Mouse (Mus musculus) CD4-positive helper T cell, adult 2 months (primary cell): Measurements from ENCODE around the gene Pias1.
"Not testable (repeated sequence)": the region's sequence is repeated elsewhere in the genome, so short reads cannot be mapped to it uniquely, and the experiment has no call there.

ENCODE experiments used
- DNase-seq: peaks from one replicate; pipeline ENCODE4 v3.0.0-alpha.2; 2012; ENCODE audit warnings: low read depth, missing footprints, low spot score

Pias1 gene

GRCm38 (mm10) chr9:62944063-62944462 is 43.7 kb downstream of the Pias1 start:
- no peak for DNase-seq

DNA sequence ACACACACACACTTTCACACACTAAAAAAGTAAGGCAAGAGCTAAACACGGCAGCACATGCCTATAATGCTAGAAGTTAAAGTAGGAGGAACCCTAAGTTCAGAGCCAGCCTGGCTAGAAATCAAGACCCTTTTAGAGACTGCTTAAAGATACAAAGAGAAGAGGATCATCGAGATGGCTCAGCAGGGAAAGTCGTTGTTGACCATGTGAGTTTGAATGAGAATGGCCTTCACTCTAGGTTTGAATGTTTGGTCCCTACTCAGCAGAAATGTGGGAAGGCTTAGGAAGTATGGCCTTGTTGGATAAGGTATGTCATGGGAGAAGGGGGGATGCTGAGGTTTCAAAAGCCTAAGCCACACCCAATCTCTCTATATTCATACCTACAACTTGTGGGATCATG is 46.8 kb downstream of the Pias1 start:
- no peak for DNase-seq

- DNase-seq = no peak
These were observed 51.9 kb downstream of the Pias1 start for GRCm38 (mm10) chr9:62935854-62936253.

GRCm38 (mm10) chr9:62934700-62935400 is 52.9 kb downstream of the Pias1 start:
- no peak for DNase-seq

DNA sequence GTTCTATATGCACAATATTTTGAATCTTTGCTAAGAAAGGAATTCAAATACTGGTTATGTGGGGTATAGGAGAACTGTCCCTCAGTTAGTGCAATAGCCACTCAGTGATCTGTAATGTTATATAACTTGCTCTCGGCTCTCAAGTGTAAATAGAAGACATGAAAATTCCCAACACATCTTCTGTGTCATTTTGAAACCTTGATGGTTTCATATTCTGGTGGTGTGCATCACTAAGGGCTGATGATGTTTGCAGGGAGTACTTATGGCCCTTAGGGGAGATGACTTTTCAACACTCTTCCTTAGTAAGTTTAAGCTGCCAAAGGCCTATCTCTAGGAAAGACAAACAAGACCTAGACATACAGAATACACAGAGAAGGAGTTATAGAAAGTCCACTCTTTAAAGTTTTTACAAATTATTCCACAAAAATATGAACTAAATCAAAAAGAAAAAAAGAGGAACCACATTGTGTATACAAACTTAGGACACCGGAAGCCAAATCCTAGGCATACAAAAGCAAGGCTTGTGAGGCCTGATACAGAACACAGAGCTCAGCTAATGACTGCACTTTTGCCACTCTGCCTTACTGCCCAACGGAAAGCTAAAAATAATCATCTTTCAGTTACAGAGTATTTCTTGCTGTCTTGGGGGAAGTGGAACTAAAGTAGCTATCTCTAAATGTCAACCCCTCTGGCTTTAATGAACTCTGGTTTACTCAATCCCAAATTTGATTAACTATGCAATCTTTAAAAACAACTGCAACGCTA is 55.0 kb downstream of the Pias1 start:
- no peak for DNase-seq

GRCm38 (mm10) chr9:62924886-62925610 is 62.7 kb downstream of the Pias1 start:
- DNase-seq = no peak

DNA sequence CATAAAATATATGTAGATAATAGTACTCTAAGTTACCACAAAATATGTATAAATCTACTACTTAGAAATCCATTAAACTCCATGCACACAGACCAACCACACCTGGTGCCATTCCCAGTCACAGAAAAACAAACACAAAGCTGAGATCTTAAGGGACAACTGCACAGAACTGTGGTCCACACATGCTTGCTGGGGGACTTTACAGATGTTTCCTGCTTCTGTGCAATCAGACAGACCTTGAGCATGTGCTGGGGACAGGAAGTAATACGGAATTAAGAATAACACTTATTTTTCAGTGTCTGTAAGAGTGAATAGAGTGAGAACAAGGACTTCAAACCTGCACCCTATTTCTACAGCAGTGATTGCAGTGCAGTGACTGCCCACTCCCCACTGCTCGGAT is 66.8 kb downstream of the Pias1 start:
- no peak for DNase-seq

- no peak for DNase-seq
These were observed 70.7 kb downstream of the Pias1 start for GRCm38 (mm10) chr9:62917059-62917458.

GRCm38 (mm10) chr9:62913390-62914069 is 74.2 kb downstream of the Pias1 start:
- no peak for DNase-seq

- no peak for DNase-seq
These were observed 82.7 kb downstream of the Pias1 start for GRCm38 (mm10) chr9:62905039-62905438.

- DNase-seq = no peak
These were observed 83.9 kb downstream of the Pias1 start for GRCm38 (mm10) chr9:62903841-62904240.

GRCm38 (mm10) chr9:62901736-62902135 is 86.0 kb downstream of the Pias1 start:
- DNase-seq = no peak

DNA sequence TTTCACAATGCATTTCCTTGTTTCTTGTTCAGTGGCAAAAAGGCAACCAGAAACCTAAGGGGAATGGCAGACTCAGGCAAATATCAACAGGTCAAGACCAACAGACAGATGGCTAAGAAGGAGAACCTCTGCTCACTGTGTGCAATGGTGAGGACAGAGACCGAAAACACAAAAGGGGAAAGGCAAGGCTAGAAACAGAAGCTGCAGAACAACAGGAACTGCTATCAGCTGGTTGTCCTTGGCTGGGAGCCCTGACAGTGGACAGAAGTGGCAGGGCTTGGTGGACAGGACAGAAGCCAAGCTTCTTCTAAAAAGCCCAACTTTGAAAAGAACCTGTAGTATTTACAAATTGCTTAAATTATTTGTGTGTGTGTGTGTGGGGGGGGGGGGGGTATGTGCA is 93.2 kb downstream of the Pias1 start:
- DNase-seq = no peak

DNA sequence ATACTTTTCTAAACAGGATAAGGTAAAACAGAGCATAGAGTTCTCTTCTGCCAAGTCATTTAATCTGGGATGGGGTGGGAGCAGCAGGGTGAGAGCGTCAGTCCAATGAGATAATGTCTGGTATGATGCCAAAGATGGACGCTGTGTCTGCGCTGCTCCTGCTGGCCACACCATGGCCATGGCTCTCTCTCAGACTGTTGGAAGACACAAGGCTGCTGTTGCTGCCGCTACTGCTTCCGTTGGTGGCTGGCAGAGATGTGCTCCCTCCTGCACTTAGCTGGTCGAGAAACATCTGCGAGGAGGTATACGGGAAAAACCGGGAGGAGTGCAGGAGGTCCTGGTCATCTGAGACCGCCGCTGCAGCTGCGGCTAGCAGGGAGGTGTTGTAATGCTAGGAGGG is 105.9 kb downstream of the Pias1 start:
- DNase-seq = no peak

GRCm38 (mm10) chr9:62877825-62878224 is 109.9 kb downstream of the Pias1 start:
- DNase-seq = no peak

DNA sequence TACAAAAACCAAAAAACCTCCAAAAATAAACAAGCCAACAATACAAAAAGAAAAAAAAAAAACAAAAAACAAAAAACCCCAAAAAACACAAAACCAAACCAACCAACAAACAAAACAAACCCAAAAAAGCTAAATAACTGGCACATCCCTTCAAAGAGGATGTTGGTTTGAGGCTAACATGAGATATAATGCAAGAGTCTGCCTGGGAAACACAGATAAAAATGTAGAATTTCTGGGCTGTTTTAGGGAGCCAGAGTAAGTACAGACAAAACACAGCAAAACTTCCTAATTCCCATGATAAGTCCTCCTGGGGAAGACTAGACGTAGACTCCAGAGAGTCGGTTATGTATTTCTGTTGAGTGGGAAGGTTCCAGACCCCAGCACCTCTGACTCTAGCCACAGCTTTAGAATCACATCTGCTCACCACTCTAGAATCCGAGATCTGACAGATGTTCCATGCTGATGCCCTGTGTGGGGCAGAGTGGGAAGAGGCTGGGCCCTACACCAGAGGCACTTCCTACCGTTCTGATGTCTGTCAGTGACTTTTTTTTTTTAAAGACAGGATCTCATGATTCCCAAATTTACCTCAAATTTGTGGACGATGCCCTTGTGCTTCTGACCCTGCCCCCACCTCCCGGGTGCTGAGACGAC is 110.6 kb downstream of the Pias1 start:
- DNase-seq = no peak

DNA sequence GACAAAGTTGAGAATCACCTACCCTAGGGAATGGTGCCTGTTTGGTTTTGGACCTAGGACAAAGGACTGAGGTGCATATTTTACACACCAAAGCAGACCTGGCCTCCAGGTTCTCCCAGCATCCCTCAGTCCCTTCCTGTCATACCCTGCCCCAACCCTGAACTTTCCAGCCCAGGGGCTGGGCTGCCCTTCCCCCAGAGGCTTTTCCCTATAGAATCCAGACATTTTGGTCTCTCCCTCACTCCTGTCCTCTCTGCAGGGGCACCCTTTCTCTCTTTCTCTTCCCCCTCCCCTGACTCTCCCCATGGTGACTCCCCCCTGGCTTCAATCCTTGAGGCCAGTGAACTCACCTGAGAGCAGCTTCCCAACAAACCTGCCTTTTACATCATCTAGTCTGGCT is 117.0 kb downstream of the Pias1 start:
- no peak for DNase-seq

DNA sequence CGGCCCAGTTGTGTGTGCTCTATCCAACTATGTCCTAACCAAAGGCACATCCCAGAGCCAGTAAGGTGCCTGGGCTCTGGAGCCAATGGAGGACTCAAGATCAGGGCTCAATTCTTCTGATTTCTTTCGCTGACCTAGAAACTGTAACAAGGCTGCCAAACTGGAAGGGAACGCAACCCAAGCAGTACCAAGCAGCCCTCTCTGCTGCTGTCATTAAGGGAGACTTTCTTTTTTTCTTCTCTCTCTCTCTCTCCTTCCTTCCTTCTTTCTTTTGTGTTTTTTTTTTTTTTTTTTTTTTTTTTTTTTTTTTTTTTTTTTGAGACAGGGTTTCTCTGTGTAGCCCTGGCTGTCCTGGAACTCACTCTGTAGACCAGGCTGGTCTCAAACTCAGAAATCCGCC is 118.5 kb downstream of the Pias1 start:
- DNase-seq = not testable (repeated sequence)

DNA sequence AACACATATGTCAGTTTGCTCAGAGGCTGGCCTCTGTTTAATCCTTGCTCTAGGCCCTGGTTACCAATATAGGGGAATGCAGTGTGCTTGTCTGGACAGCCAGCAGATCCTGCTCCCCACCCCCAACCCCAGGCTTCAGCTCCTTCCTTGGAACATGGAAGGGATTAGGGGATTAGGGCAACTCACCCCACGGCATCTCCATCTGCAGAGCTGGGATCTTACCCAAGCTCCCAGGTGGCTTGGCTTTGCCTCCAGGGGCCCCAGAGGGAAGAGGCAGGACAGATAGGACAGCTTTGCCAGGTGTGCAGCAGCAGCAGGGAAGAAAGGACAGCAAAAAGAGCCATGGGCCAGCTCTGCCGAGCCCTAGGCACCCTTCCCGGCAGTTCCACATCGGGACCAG is 126.9 kb downstream of the Pias1 start:
- DNase-seq = no peak

DNA sequence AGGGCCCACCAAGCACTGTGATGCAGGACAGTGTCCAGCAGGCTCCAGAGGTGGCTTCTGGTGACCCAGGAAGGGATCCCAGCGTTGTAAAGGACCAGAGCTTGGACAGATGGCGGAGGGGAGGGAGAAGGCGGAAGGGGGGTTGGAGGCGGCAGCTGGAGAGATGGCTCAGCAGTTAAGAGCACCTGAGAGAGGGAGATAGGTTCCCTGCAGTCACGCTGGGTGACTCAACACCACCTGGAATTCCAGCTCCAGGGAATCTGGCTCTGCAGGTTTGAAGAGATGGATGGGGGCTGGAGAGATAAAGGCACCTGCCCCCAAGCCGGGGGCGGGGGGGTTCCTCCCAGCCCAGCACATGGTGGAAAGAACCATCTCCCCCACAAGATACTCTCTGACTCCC is 127.6 kb downstream of the Pias1 start:
- DNase-seq = not testable (repeated sequence)

- no peak for DNase-seq
These were observed 129.3 kb downstream of the Pias1 start for GRCm38 (mm10) chr9:62858266-62859019.
